Mouse (Mus musculus): Measurements from ENCODE around the gene Gm5938. TPM values are rescaled to one million over a fixed set of nuclear protein-coding genes. Genes with fewer than 3 reads are reported as not detected.

Gm5938 gene
- polyA plus RNA-seq (2014; fragmentation: Nextera tagmentation; extraction: Ambion mirVana), result not detected in 2 replicates

GRCm38 (mm10) chrX:78125167-78125566, at the start of gene Gm5938:
Gene Gm5938, plus strand, starts transcription at chrX:78125467.
- Histone ChIP-seq H3K27me3 (replicated peaks; ENCODE audit: control insufficient read depth, insufficient read depth, low read length) (no peaks in the 10 kb centered on the region), H3K27ac (ENCODE audit: low read depth, low read length) (no peak within 1 kb of the TSS), H3K36me3 (ENCODE audit: control insufficient read depth, insufficient read depth, low read length) (no peaks in the 10 kb centered on the region), H3K9me3 (ENCODE audit: control insufficient read depth, low read length) (no peaks in the 10 kb centered on the region), H3K4me3 (ENCODE audit: low read depth, low read length) (no peak within 1 kb of the TSS), H3K9ac (ENCODE audit: low read depth, low read length) (no peak within 1 kb of the TSS), H3K4me1 (replicated peaks; ENCODE audit: control insufficient read depth, insufficient read depth, low read length) (no peaks in the 10 kb centered on the region), H3K4me2 (no peak within 1 kb of the TSS)
- DNase-seq (ENCODE audit: low spot score) (no peak), ATAC-seq (replicated peaks; ENCODE audit: low FRiP score) (no peak)
- WGBS, result 52% methylated on average over 1 of the region's 1 CpGs

DNA sequence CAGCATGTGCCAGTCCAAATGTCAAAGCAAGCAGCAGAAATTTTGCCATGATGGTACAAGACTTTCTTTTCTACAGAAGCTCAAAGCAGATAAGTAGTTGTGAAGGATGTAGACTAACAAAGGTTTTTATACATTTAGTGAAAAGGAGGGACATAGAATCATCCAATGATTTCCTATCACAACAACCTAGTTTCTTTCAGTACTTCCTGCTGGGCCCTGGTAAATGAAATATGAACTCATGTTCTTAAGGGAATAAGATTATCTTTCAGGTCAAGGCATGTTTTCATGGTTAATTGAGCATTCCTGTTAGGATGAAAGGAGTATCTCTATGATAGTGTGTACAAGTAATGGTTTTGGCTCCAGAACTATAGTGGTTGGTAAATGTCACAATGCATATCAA, 34.0 kb upstream of the Gm5938 start, which contains the start of gene Obp1a:
Obp1a (minus strand) TSS at position 101 of the 400 bp plus-strand sequence.
- no peaks in the 10 kb centered on the region for H3K9me3 ChIP-seq (ENCODE audit: control insufficient read depth, low read length)
- no peak within 1 kb of the TSS for H3K4me2 ChIP-seq
- no peak within 1 kb of the TSS for H3K4me3 ChIP-seq (ENCODE audit: low read depth, low read length)
- H3K27ac ChIP-seq (ENCODE audit: low read depth, low read length), result no peak within 1 kb of the TSS
- H3K27me3 ChIP-seq (replicated peaks; ENCODE audit: control insufficient read depth, insufficient read depth, low read length), result no peaks in the 10 kb centered on the region
- ATAC-seq (replicated peaks; ENCODE audit: low FRiP score) (no peak), DNase-seq (ENCODE audit: low spot score) (no peak)
- H3K9ac ChIP-seq (ENCODE audit: low read depth, low read length), result no peak within 1 kb of the TSS
- no peaks in the 10 kb centered on the region for H3K4me1 ChIP-seq (replicated peaks; ENCODE audit: control insufficient read depth, insufficient read depth, low read length)
- no peaks in the 10 kb centered on the region for H3K36me3 ChIP-seq (ENCODE audit: control insufficient read depth, insufficient read depth, low read length)

Other genes with a start within 250 kb of the Gm5938 start
- gene 5430402E10Rik, start 200.4 kb upstream of the Gm5938 start, polyA plus RNA-seq (2014; fragmentation: Nextera tagmentation; extraction: Ambion mirVana), result not detected in 2 replicates
- gene Obp1a, start 34.1 kb upstream of the Gm5938 start, polyA plus RNA-seq (2014; fragmentation: Nextera tagmentation; extraction: Ambion mirVana), result not detected in 2 replicates
- not detected in 2 replicates for gene Obp1b, start 61.3 kb downstream of the Gm5938 start, polyA plus RNA-seq (2014; fragmentation: Nextera tagmentation; extraction: Ambion mirVana)
- not detected in 2 replicates for gene Gm14743, start 120.5 kb downstream of the Gm5938 start, polyA plus RNA-seq (2014; fragmentation: Nextera tagmentation; extraction: Ambion mirVana)
- gene 4930480E11Rik, start 244.2 kb downstream of the Gm5938 start, polyA plus RNA-seq (2014; fragmentation: Nextera tagmentation; extraction: Ambion mirVana), result not detected in 2 replicates

All from liver, embryonic 11.5 days (tissue).